Mouse (Mus musculus) liver, postnatal 0 days (tissue): ENCODE results near the gene Pmepa1.
A peak's percentile ranks its signal among the peaks of the same experiment; 100 is the strongest.

Experiments used
- CTCF ChIP-seq: sonication (generic); IDR thresholded peaks from 2 replicates; pipeline ENCODE4 v1.5.1; 2016; ENCODE audit warnings: antibody characterized with exemption, low read depth
- EP300 ChIP-seq: IDR thresholded peaks from 2 replicates; pipeline ENCODE4 v1.6.1; 2016; ENCODE audit warnings: antibody characterized with exemption, low read depth, mild to moderate bottlenecking

- peak; percentile 24; the same call in 1 of the 2 replicates for TF ChIP-seq CTCF
- TF ChIP-seq EP300 = no peak
Observed at GRCm38 (mm10) chr2:173182796-173183195, 93.5 kb downstream of the Pmepa1 start.
